Mouse (Mus musculus): ENCODE measurements around the gene Zfp276. TPM values are rescaled to one million over a fixed set of nuclear protein-coding genes. Genes with fewer than 3 reads are reported as not detected.

Gene Zfp276
- polyA plus RNA-seq, 1 experiment = 10.6 TPM

- Histone ChIP-seq H3K79me2 (ENCODE audit: control insufficient read depth, insufficient read depth) (no peaks in the 10 kb centered on the region), H3K27me3 (ENCODE audit: control insufficient read depth, insufficient read depth, insufficient read length) (no peaks in the 10 kb centered on the region), H3K79me3 (ENCODE audit: low read depth) (no peaks in the 10 kb centered on the region), H3K36me3 (ENCODE audit: control insufficient read depth, insufficient read depth) (no peaks in the 10 kb centered on the region), H3K4me3 (ENCODE audit: insufficient read depth, poor library complexity, severe bottlenecking) (no peak overlapping the region), H3ac (ENCODE audit: control insufficient read depth, insufficient read length, low read depth) (no peak overlapping the region)
- TF ChIP-seq FOSL1 (IDR thresholded peaks at IDR 0.05; ENCODE audit: insufficient read depth, low read length, poor library complexity, severe bottlenecking) (no peak), MYOD1 (IDR thresholded peaks at IDR 0.05; ENCODE audit: control insufficient read depth, insufficient read length, low read depth) (no peak), CTCF (IDR thresholded peaks at IDR 0.05; ENCODE audit: control insufficient read depth, insufficient read depth, insufficient read length) (no peak), MYOG (IDR thresholded peaks at IDR 0.05; ENCODE audit: control insufficient read depth, extremely low read depth, insufficient read length) (no peak), USF1 (IDR thresholded peaks at IDR 0.05; ENCODE audit: low read depth) (no peak), CEBPB (IDR thresholded peaks at IDR 0.05; ENCODE audit: low read depth) (no peak), MAX (IDR thresholded peaks at IDR 0.05) (no peak)
Measured at GRCm38 (mm10) chr8:123233300-123233699, 20.7 kb upstream of the Zfp276 start.

GRCm38 (mm10) chr8:123233760-123234159 lies 20.2 kb upstream of the Zfp276 start:
- H3K27me3 ChIP-seq (ENCODE audit: control insufficient read depth, insufficient read depth, insufficient read length) = no peaks in the 10 kb centered on the region

GRCm38 (mm10) chr8:123234918-123235519 lies 19.0 kb upstream of the Zfp276 start:
- H3K4me3 ChIP-seq (ENCODE audit: insufficient read depth, poor library complexity, severe bottlenecking) = no peak overlapping the region
- no peaks in the 10 kb centered on the region for H3K79me2 ChIP-seq (ENCODE audit: control insufficient read depth, insufficient read depth)
- peak overlapping the region; percentile 0 for H3ac ChIP-seq (ENCODE audit: control insufficient read depth, insufficient read length, low read depth)
- no peaks in the 10 kb centered on the region for H3K36me3 ChIP-seq (ENCODE audit: control insufficient read depth, insufficient read depth)
- H3K27me3 ChIP-seq (ENCODE audit: control insufficient read depth, insufficient read depth, insufficient read length) = no peaks in the 10 kb centered on the region
- no peak for TF ChIP-seq MYOD1 (IDR thresholded peaks at IDR 0.05; ENCODE audit: control insufficient read depth, insufficient read length, low read depth)
- no peak for TF ChIP-seq USF1 (IDR thresholded peaks at IDR 0.05; ENCODE audit: low read depth)
- TF ChIP-seq CEBPB (IDR thresholded peaks at IDR 0.05; ENCODE audit: low read depth) = no peak
- TF ChIP-seq MYOG (IDR thresholded peaks at IDR 0.05; ENCODE audit: control insufficient read depth, extremely low read depth, insufficient read length) = no peak
- TF ChIP-seq FOSL1 (IDR thresholded peaks at IDR 0.05; ENCODE audit: insufficient read depth, low read length, poor library complexity, severe bottlenecking) = no peak
- no peak for TF ChIP-seq MAX (IDR thresholded peaks at IDR 0.05)
- no peak for TF ChIP-seq CTCF (IDR thresholded peaks at IDR 0.05; ENCODE audit: control insufficient read depth, insufficient read depth, insufficient read length)
- no peaks in the 10 kb centered on the region for H3K79me3 ChIP-seq (ENCODE audit: low read depth)

More at GRCm38 (mm10) chr8:123233760-123234159, 20.2 kb upstream of the Zfp276 start:
- no peak overlapping the region for H3K4me3 ChIP-seq (ENCODE audit: insufficient read depth, poor library complexity, severe bottlenecking)
- H3K36me3 ChIP-seq (ENCODE audit: control insufficient read depth, insufficient read depth) = no peaks in the 10 kb centered on the region
- H3K79me2 ChIP-seq (ENCODE audit: control insufficient read depth, insufficient read depth) = no peaks in the 10 kb centered on the region
- no peak for TF ChIP-seq FOSL1 (IDR thresholded peaks at IDR 0.05; ENCODE audit: insufficient read depth, low read length, poor library complexity, severe bottlenecking)
- no peak for TF ChIP-seq MYOD1 (IDR thresholded peaks at IDR 0.05; ENCODE audit: control insufficient read depth, insufficient read length, low read depth)
- no peak for TF ChIP-seq MYOG (IDR thresholded peaks at IDR 0.05; ENCODE audit: control insufficient read depth, extremely low read depth, insufficient read length)
- no peak for TF ChIP-seq CEBPB (IDR thresholded peaks at IDR 0.05; ENCODE audit: low read depth)
- H3K79me3 ChIP-seq (ENCODE audit: low read depth) = no peaks in the 10 kb centered on the region
- no peak overlapping the region for H3ac ChIP-seq (ENCODE audit: control insufficient read depth, insufficient read length, low read depth)

GRCm38 (mm10) chr8:123235520-123236497 lies 18.2 kb upstream of the Zfp276 start, which contains the start of gene Spata2l:
Gene Spata2l, minus strand, starts transcription at chr8:123236233.
- Histone ChIP-seq H3K27me3 (ENCODE audit: control insufficient read depth, insufficient read depth, insufficient read length) (no peaks in the 10 kb centered on the region), H3K4me3 (ENCODE audit: insufficient read depth, poor library complexity, severe bottlenecking) (peak within 1 kb of the TSS; percentile 25), H3K79me3 (ENCODE audit: low read depth) (no peaks in the 10 kb centered on the region), H3K36me3 (ENCODE audit: control insufficient read depth, insufficient read depth) (no peaks in the 10 kb centered on the region), H3ac (ENCODE audit: control insufficient read depth, insufficient read length, low read depth) (peak within 1 kb of the TSS; percentile 77), H3K79me2 (ENCODE audit: control insufficient read depth, insufficient read depth) (no peaks in the 10 kb centered on the region)
- TF ChIP-seq CEBPB (IDR thresholded peaks at IDR 0.05; ENCODE audit: low read depth) = no peak
- TF ChIP-seq MYOG (IDR thresholded peaks at IDR 0.05; ENCODE audit: control insufficient read depth, extremely low read depth, insufficient read length) = no peak
- TF ChIP-seq MYOD1 (IDR thresholded peaks at IDR 0.05; ENCODE audit: control insufficient read depth, insufficient read length, low read depth) = no peak
- no peak for TF ChIP-seq FOSL1 (IDR thresholded peaks at IDR 0.05; ENCODE audit: insufficient read depth, low read length, poor library complexity, severe bottlenecking)
- TF ChIP-seq CTCF (IDR thresholded peaks at IDR 0.05; ENCODE audit: control insufficient read depth, insufficient read depth, insufficient read length) = no peak
- no peak for TF ChIP-seq USF1 (IDR thresholded peaks at IDR 0.05; ENCODE audit: low read depth)
- no peak for TF ChIP-seq MAX (IDR thresholded peaks at IDR 0.05)

GRCm38 (mm10) chr8:123239398-123239797 lies 14.6 kb upstream of the Zfp276 start:
- H3K27me3 ChIP-seq (ENCODE audit: control insufficient read depth, insufficient read depth, insufficient read length) = no peaks in the 10 kb centered on the region
- H3K79me2 ChIP-seq (ENCODE audit: control insufficient read depth, insufficient read depth) = no peaks in the 10 kb centered on the region
- H3ac ChIP-seq (ENCODE audit: control insufficient read depth, insufficient read length, low read depth) = no peak overlapping the region
- no peaks in the 10 kb centered on the region for H3K36me3 ChIP-seq (ENCODE audit: control insufficient read depth, insufficient read depth)
- no peaks in the 10 kb centered on the region for H3K79me3 ChIP-seq (ENCODE audit: low read depth)
- no peak for TF ChIP-seq USF1 (IDR thresholded peaks at IDR 0.05; ENCODE audit: low read depth)
- TF ChIP-seq MAX (IDR thresholded peaks at IDR 0.05) = no peak
- TF ChIP-seq CEBPB (IDR thresholded peaks at IDR 0.05; ENCODE audit: low read depth) = no peak
- no peak for TF ChIP-seq MYOG (IDR thresholded peaks at IDR 0.05; ENCODE audit: control insufficient read depth, extremely low read depth, insufficient read length)
- TF ChIP-seq MYOD1 (IDR thresholded peaks at IDR 0.05; ENCODE audit: control insufficient read depth, insufficient read length, low read depth) = no peak
- TF ChIP-seq FOSL1 (IDR thresholded peaks at IDR 0.05; ENCODE audit: insufficient read depth, low read length, poor library complexity, severe bottlenecking) = no peak
- no peak for TF ChIP-seq CTCF (IDR thresholded peaks at IDR 0.05; ENCODE audit: control insufficient read depth, insufficient read depth, insufficient read length)
- H3K4me3 ChIP-seq (ENCODE audit: insufficient read depth, poor library complexity, severe bottlenecking) = no peak overlapping the region

Data from C2C12 (cell line).